Mouse (Mus musculus) MEL (cell line): ENCODE measurements around the gene Slc8a1. TPM values are rescaled to one million over a fixed set of nuclear protein-coding genes. Genes with fewer than 3 reads are reported as not detected.

ENCODE experiments used
- DNase-seq: peaks from one replicate; pipeline ENCODE4 v3.0.0; 2011; ENCODE audit warnings: low read depth, low spot score
- H3K27ac ChIP-seq: 2 replicates; pipeline ENCODE4 v1.5.1; 2012; ENCODE audit warnings: low read depth, mild to moderate bottlenecking, control low read depth, low read length, moderate library complexity; ENCODE audit not compliant: control insufficient read depth
- H3K27me3 ChIP-seq, 2 experiments: fragments of 150-350 bp in 1 of 2; sonication (generic) in 1 of 2; 2 replicates each; pipeline ENCODE4 v1.6.1; 2012; ENCODE audit warnings: low read length in 2 of 2, mild to moderate bottlenecking in 2 of 2, improper control_type of control experiment in 1 of 2, moderate library complexity in 1 of 2; ENCODE audit not compliant: insufficient read depth in 2 of 2, control insufficient read depth in 1 of 2
- H3K36me3 ChIP-seq, 2 experiments: 2 replicates each; pipeline ENCODE4 v1.6.1; 2012 to 2014; ENCODE audit warnings: low read length in 2 of 2, improper control_type of control experiment in 1 of 2, inconsistent platforms in 1 of 2, mild to moderate bottlenecking in 1 of 2; ENCODE audit not compliant: insufficient read depth in 2 of 2, control insufficient read depth in 1 of 2
- H3K4me1 ChIP-seq, 2 experiments: fragments of 150-350 bp in 1 of 2; sonication (generic) in 1 of 2; 2 replicates each; pipeline ENCODE4 v1.6.1; 2012; ENCODE audit warnings: low read length in 2 of 2, improper control_type of control experiment in 1 of 2, mild to moderate bottlenecking in 1 of 2; ENCODE audit not compliant: insufficient read depth in 2 of 2, control insufficient read depth in 1 of 2
- H3K4me3 ChIP-seq, 2 experiments: fragments of 150-350 bp in 1 of 2; sonication (generic) in 1 of 2; 2 replicates each; pipeline ENCODE4 v1.5.1; 2012; ENCODE audit warnings: low read depth in 2 of 2, low read length in 2 of 2, mild to moderate bottlenecking in 2 of 2, moderate library complexity in 2 of 2, control low read depth in 1 of 2, improper control_type of control experiment in 1 of 2; ENCODE audit not compliant: control insufficient read depth in 1 of 2, insufficient read depth in 1 of 2
- H3K79me2 ChIP-seq: 2 replicates; pipeline ENCODE4 v1.6.1; 2012; ENCODE audit warnings: mild to moderate bottlenecking, low read length, moderate library complexity; ENCODE audit not compliant: control insufficient read depth, poor library complexity, insufficient read depth
- H3K9ac ChIP-seq: 2 replicates; pipeline ENCODE4 v1.6.1; 2012; ENCODE audit warnings: low read depth, mild to moderate bottlenecking, control low read depth, low read length, moderate library complexity; ENCODE audit not compliant: control insufficient read depth, poor library complexity, severe bottlenecking
- H3K9me3 ChIP-seq: fragments of 150-350 bp; sonication (generic); replicated peaks from 2 replicates; pipeline ENCODE4 v1.6.1; 2012; ENCODE audit warnings: mild to moderate bottlenecking, low read length, improper control_type of control experiment, moderate library complexity; ENCODE audit not compliant: insufficient read depth
- BHLHE40 ChIP-seq: IDR thresholded peaks from 2 replicates; pipeline ENCODE4 v1.6.1; 2012; ENCODE audit warnings: low read depth, mild to moderate bottlenecking, inconsistent platforms, low read length, improper control_type of control experiment, borderline replicate concordance
- CHD1 ChIP-seq: IDR thresholded peaks from 2 replicates; pipeline ENCODE4 v1.6.1; 2012; ENCODE audit warnings: low read depth, mild to moderate bottlenecking, inconsistent platforms, low read length, improper control_type of control experiment
- CHD2 ChIP-seq: IDR thresholded peaks from 2 replicates; pipeline ENCODE4 v1.6.1; 2011; ENCODE audit warnings: low read length, improper control_type of control experiment
- ELF1 ChIP-seq: IDR thresholded peaks from 2 replicates; pipeline ENCODE4 v1.6.1; 2014; ENCODE audit warnings: low read depth, mild to moderate bottlenecking, inconsistent platforms, low read length, improper control_type of control experiment, moderate library complexity
- EP300 ChIP-seq, 2 experiments: IDR thresholded peaks; 2 replicates each; pipeline ENCODE4 v1.6.1; 2011; ENCODE audit warnings: improper control_type of control experiment in 2 of 2, low read length in 2 of 2, low read depth in 1 of 2, mild to moderate bottlenecking in 1 of 2
- MAFK ChIP-seq: IDR thresholded peaks from 2 replicates; pipeline ENCODE4 v1.6.1; 2011; ENCODE audit warnings: low read depth, mild to moderate bottlenecking, low read length, improper control_type of control experiment, borderline replicate concordance
- MAX ChIP-seq: IDR thresholded peaks from 2 replicates; pipeline ENCODE4 v1.6.1; 2011; ENCODE audit warnings: low read length, improper control_type of control experiment
- MXI1 ChIP-seq: IDR thresholded peaks from 2 replicates; pipeline ENCODE4 v1.6.1; 2011; ENCODE audit warnings: mild to moderate bottlenecking, low read depth, low read length, improper control_type of control experiment
- NRF1 ChIP-seq: IDR thresholded peaks from 2 replicates; pipeline ENCODE4 v1.6.1; 2014; ENCODE audit warnings: low read depth, mild to moderate bottlenecking, inconsistent platforms, low read length, improper control_type of control experiment, moderate library complexity; ENCODE audit not compliant: poor library complexity, insufficient read depth, severe bottlenecking
- POLR2A ChIP-seq, 2 experiments: IDR thresholded peaks; 2 replicates each; pipeline ENCODE4 v1.6.1; 2011 to 2012; ENCODE audit warnings: low read length in 2 of 2, mild to moderate bottlenecking in 2 of 2, control low read depth in 1 of 2, improper control_type of control experiment in 1 of 2, low read depth in 1 of 2, moderate library complexity in 1 of 2; ENCODE audit not compliant: control insufficient read depth in 1 of 2, insufficient read depth in 1 of 2, poor library complexity in 1 of 2
- RAD21 ChIP-seq: IDR thresholded peaks from 2 replicates; pipeline ENCODE4 v1.6.1; 2011; ENCODE audit warnings: mild to moderate bottlenecking, low read depth, low read length, improper control_type of control experiment
- SMC3 ChIP-seq: IDR thresholded peaks from 2 replicates; pipeline ENCODE4 v1.6.1; 2011; ENCODE audit warnings: low read depth, low read length, improper control_type of control experiment
- TAL1 ChIP-seq: IDR thresholded peaks from 2 replicates; pipeline ENCODE4 v1.6.1; 2012; ENCODE audit warnings: mild to moderate bottlenecking, inconsistent platforms, low read length, moderate library complexity, mixed read lengths
- TBP ChIP-seq: IDR thresholded peaks from 2 replicates; pipeline ENCODE4 v1.8.0; 2011; ENCODE audit warnings: low read depth, low read length, improper control_type of control experiment
- USF1 ChIP-seq: IDR thresholded peaks from 2 replicates; pipeline ENCODE4 v1.6.1; 2014; ENCODE audit warnings: low read depth, mild to moderate bottlenecking, inconsistent platforms, low read length, improper control_type of control experiment, moderate library complexity
- ZNF384 ChIP-seq: IDR thresholded peaks from 2 replicates; pipeline ENCODE4 v1.6.1; 2012; ENCODE audit warnings: low read depth, mild to moderate bottlenecking, inconsistent platforms, low read length, improper control_type of control experiment
- polyA plus RNA-seq, 2 experiments: library from polyadenylated mRNA; stranded (reverse) in 1 of 2; unstranded in 1 of 2; fragments of >175 nt in 1 of 2; fragments of >200 nt in 1 of 2; gene quantifications; 2 replicates each; pipeline versions ENCODE4 v1.2.1 to v1.2.4; 2012; ENCODE audit warnings: low replicate concordance in 2 of 2, low read depth in 1 of 2; ENCODE audit not compliant: insufficient read length in 2 of 2, insufficient read depth in 1 of 2, missing spikeins in 1 of 2
- total RNA-seq: library from RNA; depleted of rRNA; stranded (reverse); fragments of 300-350 nt; gene quantifications from 2 replicates; pipeline ENCODE4 v1.2.3, GENCODE M21; 2012

Slc8a1 gene
- total and polyA plus RNA-seq, 3 experiments, result 0.86 to 1.0 TPM; not detected in 1

DNA sequence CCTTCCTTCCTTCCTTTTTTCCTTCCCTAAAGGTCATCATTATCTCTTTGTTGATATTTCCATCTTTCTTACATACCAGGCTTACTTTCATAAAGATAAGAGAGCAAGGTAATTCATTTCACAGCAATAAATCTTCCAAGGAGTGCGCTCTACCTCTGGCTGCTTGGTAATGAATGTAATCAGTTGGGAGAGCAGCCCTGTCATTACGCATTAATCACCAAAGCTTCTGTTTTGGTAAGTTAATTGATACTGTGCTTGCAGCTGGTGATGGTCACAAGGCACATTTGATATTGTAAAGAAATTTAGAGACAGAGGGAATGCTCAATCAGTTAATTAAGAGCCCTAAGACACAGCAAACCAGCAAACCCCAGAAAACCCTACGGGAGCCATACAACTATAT lies 130.7 kb downstream of the Slc8a1 start:
- H3K27ac ChIP-seq, result no peak overlapping the region
- no peaks in the 10 kb centered on the region for H3K9me3 ChIP-seq
- no peaks in the 10 kb centered on the region for H3K27me3 ChIP-seq
- no peaks in the 10 kb centered on the region for H3K36me3 ChIP-seq
- H3K79me2 ChIP-seq, result no peaks in the 10 kb centered on the region
- no peak for DNase-seq
- H3K4me1 ChIP-seq, result no peaks in the 10 kb centered on the region
- H3K9ac ChIP-seq, result no peak overlapping the region
- no peak overlapping the region for H3K4me3 ChIP-seq
- no peak for TF ChIP-seq CHD1
- TF ChIP-seq TBP, result no peak
- no peak for TF ChIP-seq MAFK
- no peak for TF ChIP-seq ZNF384
- TF ChIP-seq USF1, result no peak
- no peak for TF ChIP-seq EP300 (IDR thresholded peaks at IDR 0.05; ENCODE audit: low read depth in 1 of 2, low read length in 2 of 2)
- no peak for TF ChIP-seq RAD21
- no peak for TF ChIP-seq MXI1
- TF ChIP-seq ELF1, result no peak
- TF ChIP-seq BHLHE40, result no peak

DNA sequence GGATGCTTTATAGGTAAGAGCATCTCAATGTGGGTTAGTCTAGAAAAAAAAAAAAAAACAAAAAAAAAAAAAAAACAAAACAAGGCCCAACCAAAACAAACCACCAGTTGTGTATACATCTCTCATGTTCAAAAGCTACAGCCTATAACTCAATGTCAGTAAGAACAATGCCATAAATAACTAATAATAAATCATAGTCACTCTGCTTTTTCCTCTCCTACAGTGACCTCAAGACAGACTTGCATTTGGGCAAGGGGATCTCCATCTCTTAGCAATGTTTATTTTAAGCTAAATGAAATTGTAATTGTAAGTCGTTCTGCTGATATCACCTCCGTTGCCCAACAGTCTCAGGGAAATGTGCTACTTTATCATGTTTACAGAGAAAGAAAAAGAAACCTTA lies 132.1 kb downstream of the Slc8a1 start:
- no peaks in the 10 kb centered on the region for H3K27me3 ChIP-seq
- no peak overlapping the region for H3K4me3 ChIP-seq
- no peaks in the 10 kb centered on the region for H3K9me3 ChIP-seq
- H3K79me2 ChIP-seq, result no peaks in the 10 kb centered on the region
- H3K4me1 ChIP-seq, result 0 out of 4 replicates have a peak, but pooled peaks cover 0 to 2% of the 10 kb centered on the region in 2 experiments
- H3K9ac ChIP-seq, result no peak overlapping the region
- DNase-seq, result no peak
- TF ChIP-seq MAFK (no peak), TAL1 (no peak), CHD2 (no peak), TBP (no peak), SMC3 (no peak), ELF1 (no peak), POLR2A (IDR thresholded peaks at IDR 0.05; ENCODE audit: control insufficient read depth in 1 of 2, insufficient read depth in 1 of 2, low read depth in 1 of 2, low read length in 2 of 2, poor library complexity in 1 of 2) (no peak), NRF1 (no peak), MAX (no peak), CHD1 (no peak)
- H3K27ac ChIP-seq, result no peak overlapping the region
- H3K36me3 ChIP-seq, result peaks cover 0 to 2% of the 10 kb centered on the region in 2 experiments; a peak in 1 of 4 replicates
